Mouse (Mus musculus) lung, postnatal 0 days (tissue): Measurements from ENCODE around the gene Supt5.

Experiments
- CTCF ChIP-seq: IDR thresholded peaks from 2 replicates; pipeline ENCODE4 v1.5.1; 2016; ENCODE audit warnings: antibody characterized with exemption, mild to moderate bottlenecking
- EP300 ChIP-seq: IDR thresholded peaks from 2 replicates; pipeline ENCODE4 v1.6.1; 2016; ENCODE audit warnings: antibody characterized with exemption, mild to moderate bottlenecking, control low read depth

DNA sequence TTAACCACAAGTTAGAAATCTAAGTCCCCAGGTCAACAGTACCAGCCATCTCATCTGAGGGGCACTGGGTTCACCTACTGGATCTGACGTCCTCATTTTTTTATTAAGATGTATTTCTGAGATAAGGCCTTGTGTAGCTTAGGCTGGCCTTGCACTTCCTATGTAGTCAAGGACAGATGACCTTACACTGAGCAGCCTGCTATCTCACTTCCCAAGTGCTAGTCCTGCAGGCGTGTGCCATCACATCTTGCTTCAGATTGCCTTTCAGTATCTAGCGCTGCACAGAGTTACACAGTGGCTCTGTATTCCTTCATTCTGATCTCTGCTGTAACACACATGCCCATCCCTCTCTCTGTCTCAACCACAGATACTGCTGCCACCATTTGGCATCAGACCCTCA, 20.5 kb downstream of the Supt5 start:
- TF ChIP-seq EP300 (no peak), CTCF (no peak)
